Mouse (Mus musculus): Measurements from ENCODE around the gene Tmem167.

Tmem167 gene

DNA sequence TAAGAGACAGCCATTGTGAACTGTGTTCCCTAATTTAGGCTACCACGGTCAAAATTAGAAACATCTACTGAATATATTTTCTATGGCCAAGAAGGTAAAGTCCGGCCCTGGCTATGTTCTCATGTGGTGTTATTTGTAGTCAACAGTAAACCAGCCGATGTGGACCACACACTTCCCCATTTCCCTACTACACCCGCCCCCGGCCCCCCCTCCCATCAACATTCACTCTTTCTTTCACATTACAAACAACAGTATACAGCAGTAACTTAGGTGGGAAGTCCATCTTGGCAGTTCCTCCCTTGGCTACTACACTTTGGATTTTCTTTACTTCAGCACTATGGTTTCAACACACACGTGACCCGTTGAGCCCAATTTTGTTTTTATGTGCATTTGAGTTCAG is 94.6 kb downstream of the Tmem167 start:
- no peak for DNase-seq (ENCODE audit: inconsistent ontology term)

DNA sequence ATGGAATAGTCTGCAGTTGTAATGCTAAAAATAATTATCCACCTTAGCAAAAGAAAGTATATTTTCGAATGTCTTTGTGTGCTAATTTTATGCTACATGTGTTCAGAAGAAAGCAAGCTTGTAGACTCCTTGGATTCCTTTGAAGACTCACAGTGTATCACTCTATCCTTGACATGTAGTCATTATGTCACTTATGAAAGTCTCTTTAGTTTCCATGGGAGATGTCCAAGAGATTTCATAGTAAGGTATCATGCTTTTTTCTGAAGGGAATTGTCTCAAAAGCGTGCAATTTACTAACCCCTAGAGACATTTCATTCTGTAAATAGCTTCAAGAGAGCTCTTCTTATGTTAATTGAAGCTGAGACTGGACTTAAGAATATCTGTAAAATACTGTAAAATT is 97.8 kb downstream of the Tmem167 start:
- DNase-seq (ENCODE audit: inconsistent ontology term) = no peak

DNA sequence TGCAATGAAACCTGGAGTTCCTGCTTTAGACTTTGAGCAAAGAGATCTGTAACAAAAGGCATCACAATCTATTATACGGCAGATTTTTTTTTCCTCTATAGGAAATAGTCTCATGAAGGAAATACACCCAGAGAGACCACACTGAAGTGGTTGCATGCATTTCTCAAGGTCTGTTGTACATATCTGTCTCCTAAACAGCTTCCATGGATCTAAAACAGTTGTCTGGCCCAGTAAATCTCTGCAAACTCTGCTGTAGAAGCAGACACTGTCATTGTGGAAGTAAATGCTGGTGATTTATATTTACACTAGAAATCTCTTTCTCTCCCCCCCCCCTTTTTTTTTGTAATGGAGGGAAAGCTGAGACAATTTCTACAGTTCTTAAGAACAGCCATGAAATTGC is 99.1 kb downstream of the Tmem167 start:
- DNase-seq (ENCODE audit: inconsistent ontology term) = no peak

DNA sequence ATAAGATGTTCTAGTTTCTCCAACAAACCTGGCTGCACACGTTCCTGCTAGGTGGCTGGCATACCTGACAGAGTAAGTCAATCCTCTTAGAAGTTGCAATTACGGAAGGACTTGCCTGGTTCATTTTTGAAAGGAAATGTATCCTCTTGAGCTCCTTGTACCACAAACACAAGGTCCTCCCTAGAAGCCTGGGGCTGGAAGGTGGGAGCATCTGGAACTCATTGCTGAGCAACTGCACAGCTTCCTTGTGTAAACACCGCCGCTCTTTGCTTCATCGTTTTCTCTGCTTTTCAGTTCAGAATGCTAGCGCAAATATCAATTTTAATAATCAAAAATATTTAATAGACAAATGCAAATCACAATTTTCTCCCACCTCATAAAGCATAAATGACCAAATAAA is 102.9 kb downstream of the Tmem167 start:
- no peak for DNase-seq (ENCODE audit: inconsistent ontology term)

All from Muller cell, postnatal 12 days (primary cell).